Mouse (Mus musculus): ENCODE measurements around the gene Mgme1. TPM values are rescaled to one million over a fixed set of nuclear protein-coding genes. Genes with fewer than 3 reads are reported as not detected.

Mgme1 gene
- polyA plus RNA-seq, 1 experiment from 2014 or later = 11.1 TPM

GRCm38 (mm10) chr2:144267004-144267730 lies 3.3 kb upstream of the Mgme1 start:
- Histone ChIP-seq H3K9ac (no peak overlapping the region), H3K27ac (no peak overlapping the region), H3K36me3 (no peaks in the 10 kb centered on the region), H3K4me3 (no peak overlapping the region), H3K4me1 (replicated peaks) (peaks cover 43% of the 10 kb centered on the region), H3K9me3 (no peaks in the 10 kb centered on the region), H3K4me2 (0 out of 2 replicates have a peak overlapping the region, but pooled peaks have one; percentile 13), H3K27me3 (no peaks in the 10 kb centered on the region)
- WGBS = 56% methylated on average over 5 of the region's 5 CpGs
- no peak for ATAC-seq (ENCODE audit: low FRiP score)

- peaks cover 43% of the 10 kb centered on the region for H3K4me1 ChIP-seq (replicated peaks)
- H3K4me2 ChIP-seq = 0 out of 2 replicates have a peak overlapping the region, but pooled peaks have one; percentile 82
- H3K27ac ChIP-seq = no peak overlapping the region
- H3K9me3 ChIP-seq = no peaks in the 10 kb centered on the region
- WGBS = 51% methylated on average over 1 of the region's 1 CpGs
- H3K9ac ChIP-seq = no peak overlapping the region
- H3K4me3 ChIP-seq = no peak overlapping the region
- H3K36me3 ChIP-seq = no peaks in the 10 kb centered on the region
- no peak for ATAC-seq (ENCODE audit: low FRiP score)
- H3K27me3 ChIP-seq = no peaks in the 10 kb centered on the region
Observed at GRCm38 (mm10) chr2:144267731-144268015, 2.8 kb upstream of the Mgme1 start.

- Histone ChIP-seq H3K9ac (peak overlapping the region; percentile 95), H3K27me3 (no peaks in the 10 kb centered on the region), H3K4me3 (peak overlapping the region; percentile 93), H3K27ac (no peak overlapping the region), H3K36me3 (no peaks in the 10 kb centered on the region), H3K9me3 (no peaks in the 10 kb centered on the region), H3K4me1 (replicated peaks) (peaks cover 43% of the 10 kb centered on the region), H3K4me2 (peak overlapping the region; percentile 82)
- no peak for ATAC-seq (ENCODE audit: low FRiP score)
- WGBS = 8% methylated on average over 6 of the region's 6 CpGs
Observed at GRCm38 (mm10) chr2:144268446-144269305, 1.8 kb upstream of the Mgme1 start.

GRCm38 (mm10) chr2:144269306-144269650 lies 1.2 kb upstream of the Mgme1 start:
- Histone ChIP-seq H3K36me3 (no peaks in the 10 kb centered on the region), H3K4me2 (peak overlapping the region; percentile 82), H3K27me3 (no peaks in the 10 kb centered on the region), H3K9ac (peak overlapping the region; percentile 95), H3K4me1 (replicated peaks) (peaks cover 40% of the 10 kb centered on the region), H3K27ac (no peak overlapping the region), H3K4me3 (peak overlapping the region; percentile 93), H3K9me3 (no peaks in the 10 kb centered on the region)
- ATAC-seq (ENCODE audit: low FRiP score) = no peak
- 1% methylated on average over 11 of the region's 11 CpGs for WGBS

- peak overlapping the region; percentile 95 for H3K9ac ChIP-seq
- peak overlapping the region; percentile 82 for H3K4me2 ChIP-seq
- under 1% methylated on average over 30 of the region's 33 CpGs for WGBS
- H3K4me1 ChIP-seq (replicated peaks) = peaks cover 44% of the 10 kb centered on the region
- no peaks in the 10 kb centered on the region for H3K9me3 ChIP-seq
- no peaks in the 10 kb centered on the region for H3K36me3 ChIP-seq
- ATAC-seq (ENCODE audit: low FRiP score) = peak; percentile 15; the same call in 1 of the 2 replicates
- no peaks in the 10 kb centered on the region for H3K27me3 ChIP-seq
- peak overlapping the region; percentile 94 for H3K27ac ChIP-seq
- H3K4me3 ChIP-seq = peak overlapping the region; percentile 93
Observed at GRCm38 (mm10) chr2:144269679-144270475, 586 bp upstream of the Mgme1 start.

GRCm38 (mm10) chr2:144272088-144272487 lies 1.6 kb downstream of the Mgme1 start:
- WGBS = 92% methylated on average over 12 of the region's 12 CpGs

GRCm38 (mm10) chr2:144274741-144275140 lies 4.3 kb downstream of the Mgme1 start:
- Histone ChIP-seq H3K9ac (no peak overlapping the region), H3K4me3 (no peak overlapping the region), H3K9me3 (no peaks in the 10 kb centered on the region), H3K4me2 (no peak overlapping the region), H3K27ac (no peak overlapping the region), H3K4me1 (replicated peaks) (peaks cover 10% of the 10 kb centered on the region), H3K27me3 (no peaks in the 10 kb centered on the region), H3K36me3 (peaks cover 19% of the 10 kb centered on the region)
- 73% methylated on average over 8 of the region's 8 CpGs for WGBS
- no peak for ATAC-seq (ENCODE audit: low FRiP score)

More at GRCm38 (mm10) chr2:144272088-144272487, 1.6 kb downstream of the Mgme1 start:
- Histone ChIP-seq H3K4me2 (no peak overlapping the region), H3K4me3 (no peak overlapping the region), H3K36me3 (peaks cover 4% of the 10 kb centered on the region), H3K4me1 (replicated peaks) (peaks cover 35% of the 10 kb centered on the region), H3K9ac (no peak overlapping the region; the same call in 1 of the 2 replicates), H3K9me3 (no peaks in the 10 kb centered on the region), H3K27me3 (no peaks in the 10 kb centered on the region), H3K27ac (no peak overlapping the region)
- ATAC-seq (ENCODE audit: low FRiP score) = no peak

- no peak overlapping the region for H3K4me3 ChIP-seq
- H3K9me3 ChIP-seq = no peaks in the 10 kb centered on the region
- no peak for ATAC-seq (ENCODE audit: low FRiP score)
- 93% methylated on average over 3 of the region's 3 CpGs for WGBS
- H3K27me3 ChIP-seq = no peaks in the 10 kb centered on the region
- H3K27ac ChIP-seq = no peak overlapping the region
- H3K4me1 ChIP-seq (replicated peaks) = peaks cover 9% of the 10 kb centered on the region
- H3K36me3 ChIP-seq = peaks cover 26% of the 10 kb centered on the region
- H3K4me2 ChIP-seq = no peak overlapping the region
- no peak overlapping the region for H3K9ac ChIP-seq
Observed at GRCm38 (mm10) chr2:144276885-144277284, 6.4 kb downstream of the Mgme1 start.

- Histone ChIP-seq H3K4me2 (no peak overlapping the region), H3K9ac (no peak overlapping the region), H3K9me3 (no peaks in the 10 kb centered on the region), H3K4me1 (replicated peaks) (peaks cover 7% of the 10 kb centered on the region), H3K27me3 (no peaks in the 10 kb centered on the region), H3K27ac (no peak overlapping the region), H3K4me3 (no peak overlapping the region), H3K36me3 (peaks cover 26% of the 10 kb centered on the region)
- WGBS = 79% methylated on average over 5 of the region's 5 CpGs
- ATAC-seq (ENCODE audit: low FRiP score) = no peak
Observed at GRCm38 (mm10) chr2:144279742-144280141, 9.3 kb downstream of the Mgme1 start.

GRCm38 (mm10) chr2:144280568-144280967 lies 10.1 kb downstream of the Mgme1 start:
- Histone ChIP-seq H3K27me3 (no peaks in the 10 kb centered on the region), H3K4me3 (no peak overlapping the region), H3K9me3 (no peaks in the 10 kb centered on the region), H3K36me3 (peaks cover 26% of the 10 kb centered on the region), H3K4me1 (replicated peaks) (peaks cover 5% of the 10 kb centered on the region), H3K4me2 (no peak overlapping the region), H3K27ac (no peak overlapping the region), H3K9ac (no peak overlapping the region)
- no peak for ATAC-seq (ENCODE audit: low FRiP score)
- 88% methylated on average over 3 of the region's 3 CpGs for WGBS

- Histone ChIP-seq H3K4me3 (no peak overlapping the region), H3K4me1 (replicated peaks) (peaks cover 5% of the 10 kb centered on the region), H3K4me2 (no peak overlapping the region), H3K27ac (no peak overlapping the region), H3K27me3 (no peaks in the 10 kb centered on the region), H3K9me3 (no peaks in the 10 kb centered on the region), H3K36me3 (peaks cover 24% of the 10 kb centered on the region), H3K9ac (no peak overlapping the region)
- ATAC-seq (ENCODE audit: low FRiP score) = no peak
- WGBS = 73% methylated on average over 3 of the region's 3 CpGs
Observed at GRCm38 (mm10) chr2:144281417-144281816, 11.0 kb downstream of the Mgme1 start.

GRCm38 (mm10) chr2:144290321-144290720 lies 19.9 kb downstream of the Mgme1 start:
- Histone ChIP-seq H3K27ac (no peak overlapping the region), H3K4me1 (replicated peaks) (no peaks in the 10 kb centered on the region), H3K36me3 (no peaks in the 10 kb centered on the region), H3K4me3 (no peak overlapping the region), H3K27me3 (no peaks in the 10 kb centered on the region), H3K4me2 (no peak overlapping the region), H3K9me3 (no peaks in the 10 kb centered on the region), H3K9ac (no peak overlapping the region)
- WGBS = 91% methylated on average over 7 of the region's 7 CpGs
- no peak for ATAC-seq (ENCODE audit: low FRiP score)

Measured in hindbrain, embryonic 13.5 days (tissue).